ENCODE assay signal across 13 mouse cellular contexts in the genomic region with DNA sequence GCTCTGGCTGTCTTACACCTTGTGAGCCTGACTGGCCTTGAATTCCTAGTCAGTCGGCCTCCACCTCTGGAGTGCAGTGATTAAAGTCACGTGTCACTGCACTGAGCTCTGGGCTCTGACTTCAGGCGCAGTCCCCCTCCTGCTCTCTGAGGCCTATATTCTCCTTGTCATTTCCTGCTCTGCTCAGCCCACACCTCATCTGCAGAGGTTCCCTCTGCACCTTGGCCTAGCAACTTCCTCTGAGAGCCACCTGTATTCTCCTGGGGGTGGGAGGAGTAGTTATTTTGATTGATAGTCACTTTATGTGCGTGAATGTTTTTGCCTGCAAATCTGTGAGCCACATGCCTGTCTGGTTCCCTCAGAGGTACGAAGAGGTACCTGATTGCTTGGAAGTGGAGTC. TPM values are rescaled to one million over a fixed set of nuclear protein-coding genes. Genes with fewer than 3 reads are reported as not detected.
A peak's percentile ranks its signal among the peaks of the same experiment; 100 is the strongest.
DNase-seq lines count a peak whose midpoint lies in the region; ATAC-seq and TF ChIP-seq lines count a peak whose summit lies in the region.
"Had no signal": no experiment of that assay in that cellular context is flagged by ENCODE, and none has a peak within 500 bp of the region (broad histone marks: within the 10 kb centered on the region; RNA-seq: fewer than 3 reads in every experiment).

No protein-coding gene starts in this region.

- 12% methylated on average over 5 of the region's 5 CpGs for WGBS in kidney, postnatal 0 days

- H3K27me3 ChIP-seq in kidney, postnatal 0 days (ENCODE audit: insufficient read depth, low read length): 0 out of 2 replicates have a peak, but pooled peaks cover 3% of the 10 kb centered on the region
- no peaks in the 10 kb centered on the region for H3K27me3 ChIP-seq in splenic B cell, adult 2 months (ENCODE audit: control insufficient read depth, insufficient read depth, low read length, poor library complexity, severe bottlenecking)
- H3K27me3 ChIP-seq: midbrain, embryonic 15.5 days had no signal

- peaks cover 8% of the 10 kb centered on the region; the same call in 1 of the 2 replicates for H3K4me1 ChIP-seq in kidney, postnatal 0 days (replicated peaks; ENCODE audit: insufficient read depth, low read length)

- H3K9me3 ChIP-seq in kidney, postnatal 0 days (replicated peaks; ENCODE audit: low read length): no peaks in the 10 kb centered on the region
- H3K9me3 ChIP-seq: lung, embryonic 15.5 days; midbrain, embryonic 15.5 days had no signal

- H3K4me3 ChIP-seq in kidney, postnatal 0 days (replicated peaks; ENCODE audit: low read depth, low read length): no peak overlapping the region
- H3K4me3 ChIP-seq: lung, embryonic 15.5 days; midbrain, embryonic 15.5 days had no signal

- no peak overlapping the region for H3K9ac ChIP-seq in kidney, postnatal 0 days (ENCODE audit: low read depth, low read length)
- H3K9ac ChIP-seq: lung, embryonic 15.5 days; midbrain, embryonic 15.5 days had no signal

- TF ChIP-seq CTCF in kidney, postnatal 0 days (IDR thresholded peaks at IDR 0.05; ENCODE audit: low read depth): no peak

- DNase-seq in kidney, postnatal 0 days (ENCODE audit: low spot score): peak; percentile 44
- DNase-seq in kidney, postnatal 14 days: no peak
- peak; percentile 65 for DNase-seq in T-cell, adult 2 months (ENCODE audit: low spot score)
- peak; percentile 89 for DNase-seq in splenic B cell, adult 2 months (ENCODE audit: low read depth, low spot score)
- DNase-seq in right cerebral cortex, postnatal 4 days: no peak
- DNase-seq in urinary bladder, adult 2 months (ENCODE audit: low spot score): no peak
- DNase-seq: adrenal gland, postnatal 25 days; cerebellum, adult 8-10 months; gastrocnemius, postnatal 14 days; kidney, adult 2 months had no signal

- no peaks in the 10 kb centered on the region for H3K36me3 ChIP-seq in kidney, postnatal 0 days (ENCODE audit: insufficient read depth, low read length)
- no peaks in the 10 kb centered on the region for H3K36me3 ChIP-seq in splenic B cell, adult 2 months (ENCODE audit: control insufficient read depth, insufficient read depth, low read length, poor library complexity, severe bottlenecking)
- H3K36me3 ChIP-seq: lung, embryonic 15.5 days; midbrain, embryonic 15.5 days had no signal

- H3K27ac ChIP-seq in kidney, postnatal 0 days: no peak overlapping the region
- H3K27ac ChIP-seq: lung, embryonic 15.5 days; midbrain, embryonic 15.5 days had no signal

- ATAC-seq in kidney, postnatal 0 days (replicated peaks; ENCODE audit: low FRiP score, low read depth): no peak
- ATAC-seq in hematopoietic stem cell, adult 5-6 weeks (replicated peaks in 1 of 2; ENCODE audit: insufficient read depth in 1 of 2, low FRiP score in 2 of 2, low TSS enrichment in 1 of 2, low read depth in 1 of 2, poor library complexity in 2 of 2, severe bottlenecking in 2 of 2): peak; percentile 37 to 46; a peak in 3 of 4 replicates
- ATAC-seq: midbrain, embryonic 15.5 days had no signal

- H3K4me2 ChIP-seq in kidney, postnatal 0 days (ENCODE audit: low read length): no peak overlapping the region
- H3K4me2 ChIP-seq: lung, embryonic 15.5 days; midbrain, embryonic 15.5 days had no signal

RNA-seq across cellular contexts. Expression of gene Slc30a2, which starts 18.2 kb away (rescaled TPM):
- polyA plus RNA-seq in kidney, postnatal 0 days (2015; fragmentation: Nextera tagmentation; extraction: Ambion mirVana): 0.48 and 0.82 TPM in 2 replicates
- total RNA-seq in hematopoietic stem cell, adult 5-6 weeks (2017): not detected in 2 replicates
- 0.06 and 0.08 TPM in 2 replicates for polyA plus RNA-seq in urinary bladder, adult 2 months (2012; rRNA removed)

RNA-seq across cellular contexts. Expression of gene Extl1, which starts 22.4 kb away (rescaled TPM):
- polyA plus RNA-seq in kidney, postnatal 0 days (2015; fragmentation: Nextera tagmentation; extraction: Ambion mirVana): 0.70 and 0.86 TPM in 2 replicates
- total RNA-seq in hematopoietic stem cell, adult 5-6 weeks (2017): 0.20 and 0.50 TPM in 2 replicates
- 9.8 and 10.9 TPM in 2 replicates for polyA plus RNA-seq in urinary bladder, adult 2 months (2012; rRNA removed)

RNA-seq across cellular contexts. Expression of gene Pafah2, which starts 34.9 kb away (rescaled TPM):
- polyA plus RNA-seq in kidney, postnatal 0 days (2015; fragmentation: Nextera tagmentation; extraction: Ambion mirVana): 22.7 and 24.4 TPM in 2 replicates
- 15.7 and 25.3 TPM in 2 replicates for total RNA-seq in hematopoietic stem cell, adult 5-6 weeks (2017)
- 37.9 and 39.9 TPM in 2 replicates for polyA plus RNA-seq in urinary bladder, adult 2 months (2012; rRNA removed)

RNA-seq across cellular contexts. Expression of gene Trim63, which starts 46.3 kb away (rescaled TPM):
- 2.4 and 2.7 TPM in 2 replicates for polyA plus RNA-seq in kidney, postnatal 0 days (2015; fragmentation: Nextera tagmentation; extraction: Ambion mirVana)
- not detected in 2 replicates for total RNA-seq in hematopoietic stem cell, adult 5-6 weeks (2017)
- 0.04 and 0.12 TPM in 2 replicates for polyA plus RNA-seq in urinary bladder, adult 2 months (2012; rRNA removed)
- total RNA-seq: adrenal gland, postnatal 25 days had no signal

Comparison
In these comparisons a context has a peak if more than half of its experiments do, and no peak if none do; other contexts are left out.
1. DNase-seq: peak in kidney, postnatal 0 days (single experiment), T-cell, adult 2 months (single experiment) and splenic B cell, adult 2 months (single experiment); none in kidney, postnatal 14 days (single experiment), right cerebral cortex, postnatal 4 days (single experiment) and urinary bladder, adult 2 months (single experiment).